Mouse (Mus musculus): ENCODE measurements around the gene 4930556J24Rik. TPM values are rescaled to one million over a fixed set of nuclear protein-coding genes. Genes with fewer than 3 reads are reported as not detected.
"Not testable (repeated sequence)": the region's sequence is repeated elsewhere in the genome, so short reads cannot be mapped to it uniquely, and the experiment has no call there.

The 4930556J24Rik gene
- not detected in 2 replicates for polyA plus RNA-seq (2012; rRNA removed)

- DNase-seq (ENCODE audit: low read depth) = no peak
These were observed at the start of gene 4930556J24Rik for GRCm38 (mm10) chr11:3976678-3977077. 4930556J24Rik (minus strand) TSS chr11:3976778.

- DNase-seq (ENCODE audit: low read depth) = no peak
These were observed 46.7 kb upstream of the 4930556J24Rik start for GRCm38 (mm10) chr11:4023321-4023720.

- DNase-seq (ENCODE audit: low read depth) = not testable (repeated sequence)
These were observed 45.5 kb upstream of the 4930556J24Rik start for GRCm38 (mm10) chr11:4022111-4022510.

- DNase-seq (ENCODE audit: low read depth) = not testable (repeated sequence)
These were observed 39.2 kb upstream of the 4930556J24Rik start for GRCm38 (mm10) chr11:4015796-4016195.

GRCm38 (mm10) chr11:4012616-4013015 is 36.0 kb upstream of the 4930556J24Rik start:
- DNase-seq (ENCODE audit: low read depth) = no peak

- DNase-seq (ENCODE audit: low read depth) = no peak
These were observed 29.9 kb upstream of the 4930556J24Rik start for GRCm38 (mm10) chr11:4006462-4006861.

GRCm38 (mm10) chr11:4005220-4005805 is 28.7 kb upstream of the 4930556J24Rik start:
- no peak for DNase-seq (ENCODE audit: low read depth)

GRCm38 (mm10) chr11:4001603-4002002 is 25.0 kb upstream of the 4930556J24Rik start:
- DNase-seq (ENCODE audit: low read depth) = no peak

GRCm38 (mm10) chr11:3999547-3999946 is 23.0 kb upstream of the 4930556J24Rik start:
- no peak for DNase-seq (ENCODE audit: low read depth)

- no peak for DNase-seq (ENCODE audit: low read depth)
These were observed 21.6 kb upstream of the 4930556J24Rik start for GRCm38 (mm10) chr11:3997978-3998720.

- no peak for DNase-seq (ENCODE audit: low read depth)
These were observed 20.3 kb upstream of the 4930556J24Rik start for GRCm38 (mm10) chr11:3996840-3997239.

GRCm38 (mm10) chr11:3995511-3995910 is 18.9 kb upstream of the 4930556J24Rik start:
- DNase-seq (ENCODE audit: low read depth) = no peak

GRCm38 (mm10) chr11:3993914-3994313 is 17.3 kb upstream of the 4930556J24Rik start:
- DNase-seq (ENCODE audit: low read depth) = no peak

GRCm38 (mm10) chr11:3993132-3993531 is 16.6 kb upstream of the 4930556J24Rik start:
- no peak for DNase-seq (ENCODE audit: low read depth)

- no peak for DNase-seq (ENCODE audit: low read depth)
These were observed 13.2 kb upstream of the 4930556J24Rik start for GRCm38 (mm10) chr11:3989748-3990147.

GRCm38 (mm10) chr11:3983863-3984745 is 7.5 kb upstream of the 4930556J24Rik start:
- no peak for DNase-seq (ENCODE audit: low read depth)

GRCm38 (mm10) chr11:3983291-3983862 is 6.8 kb upstream of the 4930556J24Rik start, which contains the start of gene Gal3st1:
Gal3st1 (plus strand) TSS chr11:3983636.
- DNase-seq (ENCODE audit: low read depth) = no peak

- DNase-seq (ENCODE audit: low read depth) = no peak
These were observed 6.0 kb upstream of the 4930556J24Rik start for GRCm38 (mm10) chr11:3982275-3983209.

- DNase-seq (ENCODE audit: low read depth) = no peak
These were observed 5.0 kb upstream of the 4930556J24Rik start for GRCm38 (mm10) chr11:3981536-3981935.

GRCm38 (mm10) chr11:3978421-3978820 is 1.8 kb upstream of the 4930556J24Rik start:
- DNase-seq (ENCODE audit: low read depth) = no peak

- DNase-seq (ENCODE audit: low read depth) = no peak
These were observed 2.3 kb downstream of the 4930556J24Rik start for GRCm38 (mm10) chr11:3974311-3974710.
